Mouse (Mus musculus): Measurements from ENCODE around the gene Cramp1l. TPM values are rescaled to one million over a fixed set of nuclear protein-coding genes. Genes with fewer than 3 reads are reported as not detected.
A peak's percentile ranks its signal among the peaks of the same experiment; 100 is the strongest.

The Cramp1l gene
- 6.8 and 8.9 TPM in 2 replicates for polyA plus RNA-seq (2014; fragmentation: Nextera tagmentation; extraction: Ambion mirVana)

GRCm38 (mm10) chr17:25015655-25016291, at the start of gene Cramp1l, which contains the start of gene Ift140:
Gene Cramp1l (minus strand): TSS chr17:25015788.
Gene Ift140 (plus strand): TSS chr17:25016085.
- under 1% methylated on average over 62 of the region's 62 CpGs for WGBS (ENCODE audit: insufficient replicate concordance)
- Histone ChIP-seq H3K36me3 (ENCODE audit: control insufficient read depth, insufficient read depth, low read length) (peaks cover 14% of the 10 kb centered on the region; the same call in 1 of the 2 replicates), H3K4me3 (ENCODE audit: low read depth, low read length) (peak within 1 kb of the TSS; percentile 62), H3K27ac (ENCODE audit: low read depth, low read length) (peak within 1 kb of the TSS; percentile 88), H3K9ac (ENCODE audit: low read depth, low read length) (peak within 1 kb of the TSS; percentile 90), H3K4me1 (ENCODE audit: control insufficient read depth, insufficient read depth, low read length) (peaks cover 8% of the 10 kb centered on the region; the same call in 1 of the 2 replicates), H3K27me3 (ENCODE audit: control insufficient read depth, insufficient read depth, low read length) (no peaks in the 10 kb centered on the region), H3K4me2 (peak within 1 kb of the TSS; percentile 91), H3K9me3 (replicated peaks; ENCODE audit: control insufficient read depth, low read length) (no peaks in the 10 kb centered on the region)
- peak; percentile 98 for ATAC-seq (replicated peaks; ENCODE audit: insufficient number of reproducible peaks, low FRiP score, low TSS enrichment)

GRCm38 (mm10) chr17:25065189-25065588, 49.6 kb upstream of the Cramp1l start:
- no peak for ATAC-seq (replicated peaks; ENCODE audit: insufficient number of reproducible peaks, low FRiP score, low TSS enrichment)
- Histone ChIP-seq H3K9ac (ENCODE audit: low read depth, low read length) (no peak overlapping the region), H3K4me1 (ENCODE audit: control insufficient read depth, insufficient read depth, low read length) (peaks cover 19% of the 10 kb centered on the region), H3K27me3 (ENCODE audit: control insufficient read depth, insufficient read depth, low read length) (no peaks in the 10 kb centered on the region), H3K4me2 (no peak overlapping the region), H3K27ac (ENCODE audit: low read depth, low read length) (no peak overlapping the region), H3K4me3 (ENCODE audit: low read depth, low read length) (no peak overlapping the region), H3K36me3 (ENCODE audit: control insufficient read depth, insufficient read depth, low read length) (0 out of 2 replicates have a peak, but pooled peaks cover 4% of the 10 kb centered on the region), H3K9me3 (replicated peaks; ENCODE audit: control insufficient read depth, low read length) (no peaks in the 10 kb centered on the region)
- WGBS (ENCODE audit: insufficient replicate concordance) = 72% methylated on average over 3 of the region's 3 CpGs

- Histone ChIP-seq H3K27ac (ENCODE audit: low read depth, low read length) (peak overlapping the region; percentile 60), H3K9me3 (replicated peaks; ENCODE audit: control insufficient read depth, low read length) (no peaks in the 10 kb centered on the region), H3K4me3 (ENCODE audit: low read depth, low read length) (no peak overlapping the region), H3K4me2 (no peak overlapping the region), H3K4me1 (ENCODE audit: control insufficient read depth, insufficient read depth, low read length) (peaks cover 19% of the 10 kb centered on the region), H3K9ac (ENCODE audit: low read depth, low read length) (no peak overlapping the region), H3K27me3 (ENCODE audit: control insufficient read depth, insufficient read depth, low read length) (no peaks in the 10 kb centered on the region), H3K36me3 (ENCODE audit: control insufficient read depth, insufficient read depth, low read length) (0 out of 2 replicates have a peak, but pooled peaks cover 4% of the 10 kb centered on the region)
- 0 out of 2 replicates have a peak, but pooled peaks have one; percentile 60 for ATAC-seq (replicated peaks; ENCODE audit: insufficient number of reproducible peaks, low FRiP score, low TSS enrichment)
- 45% methylated on average over 9 of the region's 9 CpGs for WGBS (ENCODE audit: insufficient replicate concordance)
These were observed 48.8 kb upstream of the Cramp1l start for GRCm38 (mm10) chr17:25064351-25064750.

GRCm38 (mm10) chr17:25063872-25064271, 48.3 kb upstream of the Cramp1l start:
- Histone ChIP-seq H3K9ac (ENCODE audit: low read depth, low read length) (no peak overlapping the region), H3K9me3 (replicated peaks; ENCODE audit: control insufficient read depth, low read length) (no peaks in the 10 kb centered on the region), H3K27me3 (ENCODE audit: control insufficient read depth, insufficient read depth, low read length) (no peaks in the 10 kb centered on the region), H3K4me2 (no peak overlapping the region), H3K4me1 (ENCODE audit: control insufficient read depth, insufficient read depth, low read length) (peaks cover 19% of the 10 kb centered on the region), H3K4me3 (ENCODE audit: low read depth, low read length) (no peak overlapping the region), H3K36me3 (ENCODE audit: control insufficient read depth, insufficient read depth, low read length) (0 out of 2 replicates have a peak, but pooled peaks cover 4% of the 10 kb centered on the region), H3K27ac (ENCODE audit: low read depth, low read length) (peak overlapping the region; percentile 10)
- 66% methylated on average over 12 of the region's 12 CpGs for WGBS (ENCODE audit: insufficient replicate concordance)
- ATAC-seq (replicated peaks; ENCODE audit: insufficient number of reproducible peaks, low FRiP score, low TSS enrichment) = no peak

- ATAC-seq (replicated peaks; ENCODE audit: insufficient number of reproducible peaks, low FRiP score, low TSS enrichment) = no peak
- Histone ChIP-seq H3K4me3 (ENCODE audit: low read depth, low read length) (no peak overlapping the region), H3K4me2 (no peak overlapping the region), H3K27ac (ENCODE audit: low read depth, low read length) (no peak overlapping the region), H3K9me3 (replicated peaks; ENCODE audit: control insufficient read depth, low read length) (no peaks in the 10 kb centered on the region), H3K36me3 (ENCODE audit: control insufficient read depth, insufficient read depth, low read length) (0 out of 2 replicates have a peak, but pooled peaks cover 4% of the 10 kb centered on the region), H3K27me3 (ENCODE audit: control insufficient read depth, insufficient read depth, low read length) (no peaks in the 10 kb centered on the region), H3K9ac (ENCODE audit: low read depth, low read length) (no peak overlapping the region), H3K4me1 (ENCODE audit: control insufficient read depth, insufficient read depth, low read length) (peaks cover 17% of the 10 kb centered on the region)
- WGBS (ENCODE audit: insufficient replicate concordance) = 90% methylated on average over 4 of the region's 4 CpGs
These were observed 47.7 kb upstream of the Cramp1l start for GRCm38 (mm10) chr17:25063261-25063660.

- no peak overlapping the region for H3K27ac ChIP-seq (ENCODE audit: low read depth, low read length)
- no peak overlapping the region for H3K4me2 ChIP-seq
- H3K27me3 ChIP-seq (ENCODE audit: control insufficient read depth, insufficient read depth, low read length) = no peaks in the 10 kb centered on the region
- no peak overlapping the region for H3K9ac ChIP-seq (ENCODE audit: low read depth, low read length)
- H3K4me3 ChIP-seq (ENCODE audit: low read depth, low read length) = no peak overlapping the region
- H3K36me3 ChIP-seq (ENCODE audit: control insufficient read depth, insufficient read depth, low read length) = peaks cover 3% of the 10 kb centered on the region; the same call in 1 of the 2 replicates
- no peaks in the 10 kb centered on the region for H3K4me1 ChIP-seq (ENCODE audit: control insufficient read depth, insufficient read depth, low read length)
- ATAC-seq (replicated peaks; ENCODE audit: insufficient number of reproducible peaks, low FRiP score, low TSS enrichment) = no peak
- H3K9me3 ChIP-seq (replicated peaks; ENCODE audit: control insufficient read depth, low read length) = no peaks in the 10 kb centered on the region
- WGBS (ENCODE audit: insufficient replicate concordance) = 87% methylated on average over 6 of the region's 6 CpGs
These were observed 41.5 kb upstream of the Cramp1l start for GRCm38 (mm10) chr17:25057041-25057440.

GRCm38 (mm10) chr17:25053274-25053673, 37.7 kb upstream of the Cramp1l start:
- no peaks in the 10 kb centered on the region for H3K27me3 ChIP-seq (ENCODE audit: control insufficient read depth, insufficient read depth, low read length)

GRCm38 (mm10) chr17:25047143-25047542, 31.6 kb upstream of the Cramp1l start:
- Histone ChIP-seq H3K9ac (ENCODE audit: low read depth, low read length) (no peak overlapping the region), H3K27me3 (ENCODE audit: control insufficient read depth, insufficient read depth, low read length) (no peaks in the 10 kb centered on the region), H3K4me1 (ENCODE audit: control insufficient read depth, insufficient read depth, low read length) (no peaks in the 10 kb centered on the region), H3K4me2 (no peak overlapping the region), H3K9me3 (replicated peaks; ENCODE audit: control insufficient read depth, low read length) (no peaks in the 10 kb centered on the region), H3K4me3 (ENCODE audit: low read depth, low read length) (no peak overlapping the region), H3K27ac (ENCODE audit: low read depth, low read length) (no peak overlapping the region), H3K36me3 (ENCODE audit: control insufficient read depth, insufficient read depth, low read length) (peaks cover 3% of the 10 kb centered on the region; the same call in 1 of the 2 replicates)
- 53% methylated on average over 5 of the region's 6 CpGs for WGBS (ENCODE audit: insufficient replicate concordance)
- no peak for ATAC-seq (replicated peaks; ENCODE audit: insufficient number of reproducible peaks, low FRiP score, low TSS enrichment)

More at GRCm38 (mm10) chr17:25053274-25053673, 37.7 kb upstream of the Cramp1l start:
- 79% methylated on average over 9 of the region's 9 CpGs for WGBS (ENCODE audit: insufficient replicate concordance)
- Histone ChIP-seq H3K4me2 (no peak overlapping the region), H3K9me3 (replicated peaks; ENCODE audit: control insufficient read depth, low read length) (no peaks in the 10 kb centered on the region), H3K9ac (ENCODE audit: low read depth, low read length) (no peak overlapping the region), H3K4me3 (ENCODE audit: low read depth, low read length) (no peak overlapping the region), H3K36me3 (ENCODE audit: control insufficient read depth, insufficient read depth, low read length) (no peaks in the 10 kb centered on the region; the same call in 1 of the 2 replicates), H3K27ac (ENCODE audit: low read depth, low read length) (no peak overlapping the region), H3K4me1 (ENCODE audit: control insufficient read depth, insufficient read depth, low read length) (no peaks in the 10 kb centered on the region)
- no peak for ATAC-seq (replicated peaks; ENCODE audit: insufficient number of reproducible peaks, low FRiP score, low TSS enrichment)
